Mouse (Mus musculus) midbrain, embryonic 11.5 days (tissue): ENCODE data around the gene Arhgap17. TPM values are rescaled to one million over a fixed set of nuclear protein-coding genes. Genes with fewer than 3 reads are reported as not detected.

Experiments
- ATAC-seq: fragments of 200-750 bp; cut with Nextera tagmentation; 2 replicates; pipeline ENCODE4 v1.8.0; 2017; ENCODE audit warnings: moderate TSS enrichment, moderate library complexity; ENCODE audit not compliant: low FRiP score
- DNase-seq: peaks from one replicate; pipeline ENCODE4 v3.0.0; 2015; ENCODE audit warnings: low spot score; ENCODE audit errors: missing footprints
- H3K27ac ChIP-seq: fragments of 300-500 bp; sonication (generic); 2 replicates; pipeline ENCODE4 v1.5.1; 2014; ENCODE audit warnings: low read depth, low read length
- H3K27me3 ChIP-seq: fragments of 300-500 bp; sonication (generic); 2 replicates; pipeline ENCODE4 v1.6.1; 2014; ENCODE audit warnings: mild to moderate bottlenecking, low read length, moderate library complexity, mixed read lengths; ENCODE audit not compliant: control insufficient read depth, insufficient read depth
- H3K36me3 ChIP-seq: fragments of 300-500 bp; sonication (generic); 2 replicates; pipeline ENCODE4 v1.6.1; 2014; ENCODE audit warnings: mild to moderate bottlenecking, low read length, moderate library complexity, mixed read lengths; ENCODE audit not compliant: control insufficient read depth, insufficient read depth
- H3K4me1 ChIP-seq: fragments of 300-500 bp; sonication (generic); 2 replicates; pipeline ENCODE4 v1.6.1; 2014; ENCODE audit warnings: low read length; ENCODE audit not compliant: control insufficient read depth, insufficient read depth
- H3K4me2 ChIP-seq: fragments of 300-500 bp; sonication (generic); 2 replicates; pipeline ENCODE4 v1.6.1; 2014; ENCODE audit warnings: mild to moderate bottlenecking, moderate library complexity
- H3K4me3 ChIP-seq: fragments of 300-500 bp; sonication (generic); 2 replicates; pipeline ENCODE4 v1.5.1; 2014; ENCODE audit warnings: low read depth, low read length
- H3K9ac ChIP-seq: fragments of 300-500 bp; sonication (generic); 2 replicates; pipeline ENCODE4 v1.6.1; 2014; ENCODE audit warnings: low read length
- H3K9me3 ChIP-seq: fragments of 300-500 bp; sonication (generic); 2 replicates; pipeline ENCODE4 v1.6.1; 2016; ENCODE audit warnings: low read length; ENCODE audit not compliant: control insufficient read depth
- WGBS: fragments of 180-500 bp; shearing (Covaris S2); extraction: QIAGEN DNeasy Blood & Tissue Kit; methylation state at CpG from one replicate; pipeline ENCODE4 v1.1.7; 2014; 5-methylcytosine and 5-hydroxymethylcytosine counted together
- polyA plus RNA-seq: library from polyadenylated mRNA; unstranded; fragments of >200 nt; fragmentation: Nextera tagmentation; extraction: Ambion mirVana; gene quantifications from 2 replicates; pipeline ENCODE4 v1.2.1, GENCODE M21; 2014

Arhgap17 gene
- polyA plus RNA-seq, 1 experiment from 2014 or later: 26.2 TPM

- no peak overlapping the region for H3K27ac ChIP-seq
- no peaks in the 10 kb centered on the region for H3K27me3 ChIP-seq
- H3K4me1 ChIP-seq: no peaks in the 10 kb centered on the region
- no peaks in the 10 kb centered on the region for H3K36me3 ChIP-seq
- no peak for ATAC-seq
- no peak overlapping the region for H3K4me2 ChIP-seq
- H3K9ac ChIP-seq: no peak overlapping the region
- no peak for DNase-seq
- H3K4me3 ChIP-seq: no peak overlapping the region
- no peaks in the 10 kb centered on the region for H3K9me3 ChIP-seq
- 94% methylated on average over 14 of the region's 14 CpGs for WGBS
Measured at GRCm38 (mm10) chr7:123254196-123254970, 115.3 kb downstream of the Arhgap17 start.

- Histone ChIP-seq H3K36me3 (no peaks in the 10 kb centered on the region), H3K4me1 (no peaks in the 10 kb centered on the region), H3K9me3 (no peaks in the 10 kb centered on the region), H3K4me2 (no peak overlapping the region), H3K27ac (no peak overlapping the region), H3K27me3 (no peaks in the 10 kb centered on the region), H3K4me3 (no peak overlapping the region), H3K9ac (no peak overlapping the region)
- DNase-seq (no peak), ATAC-seq (no peak)
- WGBS: 83% methylated on average over 7 of the region's 7 CpGs
Measured at GRCm38 (mm10) chr7:123253396-123253795, 116.3 kb downstream of the Arhgap17 start.

- H3K4me3 ChIP-seq: no peak overlapping the region
- 54% methylated on average over 6 of the region's 6 CpGs for WGBS
- DNase-seq (no peak), ATAC-seq (no peak)
- no peak overlapping the region for H3K4me2 ChIP-seq
- no peaks in the 10 kb centered on the region for H3K27me3 ChIP-seq
- H3K4me1 ChIP-seq: no peaks in the 10 kb centered on the region
- no peaks in the 10 kb centered on the region for H3K36me3 ChIP-seq
- H3K9me3 ChIP-seq: no peaks in the 10 kb centered on the region
- H3K9ac ChIP-seq: no peak overlapping the region
- no peak overlapping the region for H3K27ac ChIP-seq
Measured at GRCm38 (mm10) chr7:123251343-123251742, 118.4 kb downstream of the Arhgap17 start.

DNA sequence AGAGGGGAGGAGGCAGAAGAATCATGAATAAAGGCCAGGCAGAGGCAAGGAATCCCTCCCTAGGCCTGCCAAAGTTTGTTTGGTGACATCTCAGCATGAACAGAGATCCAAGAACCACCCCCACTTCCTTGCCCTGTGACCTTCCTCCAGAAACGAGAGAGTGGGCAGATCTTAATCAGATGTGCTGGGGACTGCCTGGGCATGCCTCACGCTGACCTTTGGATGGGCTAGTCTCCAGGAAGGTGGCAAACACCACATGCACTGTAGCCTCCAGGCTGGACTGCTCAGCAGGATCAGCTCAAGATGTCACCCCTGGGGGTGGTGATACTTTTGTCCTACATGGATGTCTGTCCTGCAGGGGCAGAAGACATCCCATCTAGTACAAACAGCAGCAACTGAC is 121.5 kb downstream of the Arhgap17 start:
- no peak for ATAC-seq
- WGBS: 63% methylated on average over 2 of the region's 2 CpGs
- Histone ChIP-seq H3K4me3 (no peak overlapping the region), H3K36me3 (no peaks in the 10 kb centered on the region), H3K27me3 (no peaks in the 10 kb centered on the region), H3K9ac (no peak overlapping the region), H3K9me3 (no peaks in the 10 kb centered on the region), H3K4me2 (no peak overlapping the region), H3K4me1 (no peaks in the 10 kb centered on the region), H3K27ac (no peak overlapping the region)
- DNase-seq: no peak

DNA sequence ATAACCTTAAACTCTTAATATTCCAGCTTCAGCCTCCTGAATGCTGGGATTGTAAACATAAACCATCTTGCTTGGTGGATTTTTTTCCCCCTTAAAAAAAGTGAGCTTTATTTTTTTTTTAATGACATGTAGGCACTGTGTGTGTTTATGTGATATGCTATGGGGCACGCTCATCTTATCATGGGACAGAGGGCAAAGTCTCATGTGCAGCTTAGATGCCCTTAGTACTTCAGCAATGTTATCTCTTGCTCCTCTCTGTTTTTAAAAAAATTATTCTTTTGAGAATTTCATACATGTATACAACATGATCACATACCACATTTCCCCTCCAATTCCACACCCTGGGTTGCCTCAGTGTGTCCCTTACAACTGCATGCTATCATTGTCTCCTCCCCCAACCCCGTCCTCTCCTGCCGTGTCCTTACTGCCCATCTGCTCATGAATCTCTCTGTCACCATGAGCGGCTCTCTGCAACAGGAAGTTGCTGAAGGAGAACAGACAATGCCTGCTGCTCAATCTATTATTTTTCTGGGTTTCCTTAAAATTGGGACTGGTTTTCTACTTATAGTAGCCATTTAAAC is 123.1 kb downstream of the Arhgap17 start:
- 82% methylated on average over 4 of the region's 4 CpGs for WGBS
- no peak overlapping the region for H3K4me2 ChIP-seq
- DNase-seq: no peak

GRCm38 (mm10) chr7:123244833-123245232 is 124.9 kb downstream of the Arhgap17 start:
- no peak overlapping the region for H3K4me2 ChIP-seq
- 92% methylated on average over 1 of the region's 1 CpGs for WGBS
- ATAC-seq: no peak
- no peaks in the 10 kb centered on the region for H3K27me3 ChIP-seq
- H3K27ac ChIP-seq: no peak overlapping the region
- H3K4me1 ChIP-seq: no peaks in the 10 kb centered on the region
- DNase-seq: no peak
- H3K9ac ChIP-seq: no peak overlapping the region
- H3K9me3 ChIP-seq: no peaks in the 10 kb centered on the region
- no peaks in the 10 kb centered on the region for H3K36me3 ChIP-seq
- H3K4me3 ChIP-seq: no peak overlapping the region

More for the DNA sequence above, 123.1 kb downstream of the Arhgap17 start:
- no peak overlapping the region for H3K9ac ChIP-seq
- H3K36me3 ChIP-seq: no peaks in the 10 kb centered on the region
- H3K9me3 ChIP-seq: no peaks in the 10 kb centered on the region
- no peaks in the 10 kb centered on the region for H3K4me1 ChIP-seq
- ATAC-seq: no peak
- H3K27ac ChIP-seq: no peak overlapping the region
- H3K27me3 ChIP-seq: no peaks in the 10 kb centered on the region
- no peak overlapping the region for H3K4me3 ChIP-seq

DNA sequence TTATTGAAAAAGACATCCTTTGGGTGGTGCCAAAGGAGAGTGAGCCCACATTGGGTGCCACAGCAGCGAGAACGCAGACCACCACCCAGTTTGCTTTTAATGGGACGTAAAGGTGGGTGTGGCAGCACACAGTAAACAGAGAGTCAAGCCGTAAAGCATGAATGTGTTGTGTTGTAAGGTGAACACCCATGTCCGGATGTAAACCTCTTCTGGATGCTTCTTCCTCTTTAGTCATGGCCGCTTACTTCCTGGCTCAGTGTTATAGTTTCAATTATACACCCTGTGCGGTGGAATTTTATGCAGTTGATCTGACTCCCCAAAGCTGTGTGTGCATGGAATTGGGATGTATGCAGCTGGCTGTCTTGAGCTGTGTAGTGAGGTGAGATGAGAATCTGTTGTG is 127.5 kb downstream of the Arhgap17 start:
- H3K4me3 ChIP-seq: no peak overlapping the region
- H3K27me3 ChIP-seq: no peaks in the 10 kb centered on the region
- H3K36me3 ChIP-seq: no peaks in the 10 kb centered on the region
- WGBS: 91% methylated on average over 7 of the region's 7 CpGs
- DNase-seq (no peak), ATAC-seq (no peak)
- no peak overlapping the region for H3K9ac ChIP-seq
- no peak overlapping the region for H3K4me2 ChIP-seq
- no peaks in the 10 kb centered on the region for H3K9me3 ChIP-seq
- no peaks in the 10 kb centered on the region for H3K4me1 ChIP-seq
- no peak overlapping the region for H3K27ac ChIP-seq

DNA sequence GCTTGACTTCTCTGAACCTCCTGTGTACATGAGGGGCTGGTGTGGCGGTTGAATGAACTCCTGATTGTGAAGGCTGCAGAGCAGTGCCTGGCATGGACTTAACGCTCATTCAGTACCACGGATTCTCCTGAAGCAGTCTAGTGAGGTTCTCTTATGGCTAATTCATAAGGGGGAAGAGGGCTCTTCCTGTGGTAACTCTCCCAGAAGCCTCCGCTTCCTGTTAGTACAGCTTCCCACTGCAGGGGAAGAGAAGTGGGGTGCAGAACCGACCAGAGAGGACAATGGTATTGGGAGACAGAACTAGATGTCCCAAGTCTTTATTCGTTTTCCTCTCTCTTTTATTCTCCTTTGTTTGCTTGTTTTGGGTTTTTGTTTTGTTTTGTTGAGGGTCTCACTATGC is 129.7 kb downstream of the Arhgap17 start:
- ATAC-seq (no peak), DNase-seq (no peak)
- H3K4me1 ChIP-seq: no peaks in the 10 kb centered on the region
- H3K4me2 ChIP-seq: no peak overlapping the region
- no peak overlapping the region for H3K4me3 ChIP-seq
- no peaks in the 10 kb centered on the region for H3K27me3 ChIP-seq
- no peaks in the 10 kb centered on the region for H3K9me3 ChIP-seq
- WGBS: 72% methylated on average over 6 of the region's 6 CpGs
- no peaks in the 10 kb centered on the region for H3K36me3 ChIP-seq
- H3K27ac ChIP-seq: no peak overlapping the region
- H3K9ac ChIP-seq: no peak overlapping the region

- DNase-seq: no peak
- Histone ChIP-seq H3K4me3 (no peak overlapping the region), H3K9ac (no peak overlapping the region), H3K27me3 (no peaks in the 10 kb centered on the region), H3K4me1 (no peaks in the 10 kb centered on the region), H3K36me3 (no peaks in the 10 kb centered on the region), H3K4me2 (no peak overlapping the region), H3K9me3 (no peaks in the 10 kb centered on the region), H3K27ac (no peak overlapping the region)
- ATAC-seq: peak; percentile 55; the same call in 1 of the 2 replicates
- WGBS: 61% methylated on average over 4 of the region's 4 CpGs
Measured at GRCm38 (mm10) chr7:123238621-123239020, 131.1 kb downstream of the Arhgap17 start.
